Mouse (Mus musculus): ENCODE measurements around the gene Dnph1. TPM values are rescaled to one million over a fixed set of nuclear protein-coding genes. Genes with fewer than 3 reads are reported as not detected.

Dnph1 gene
- polyA plus RNA-seq, 2 experiments, result 14.0 to 20.0 TPM

GRCm38 (mm10) chr17:46454539-46454938, 42.0 kb upstream of the Dnph1 start:
- no peak overlapping the region for H3K4me3 ChIP-seq (ENCODE audit: insufficient read depth in 1 of 2, low read depth in 2 of 2, low read length in 2 of 2)
- TF ChIP-seq EP300 (IDR thresholded peaks at IDR 0.05; ENCODE audit: low read depth) (no peak), CTCF (IDR thresholded peaks at IDR 0.05; ENCODE audit: low read depth) (no peak)
- peaks cover 0 to 5% of the 10 kb centered on the region in 2 experiments; a peak in 1 of 4 replicates for H3K4me1 ChIP-seq (replicated peaks; ENCODE audit: control insufficient read depth in 2 of 2, insufficient read depth in 2 of 2, low read length in 1 of 2)
- no peaks in the 10 kb centered on the region for H3K9me3 ChIP-seq (ENCODE audit: control insufficient read depth, low read length)
- H3K36me3 ChIP-seq (replicated peaks; ENCODE audit: control insufficient read depth, insufficient read depth, low read depth), result no peaks in the 10 kb centered on the region
- DNase-seq (ENCODE audit: low read depth in 3 of 3, low spot score in 3 of 3) (no peak), ATAC-seq (ENCODE audit: insufficient read depth) (no peak)
- peak overlapping the region; percentile 47; the same call in 1 of the 2 replicates for H3K4me2 ChIP-seq (ENCODE audit: low read depth)
- WGBS (ENCODE audit: insufficient replicate concordance), result 6% methylated on average over 9 of the region's 9 CpGs
- H3K27ac ChIP-seq, result no peak overlapping the region
- H3K27me3 ChIP-seq (ENCODE audit: control insufficient read depth, insufficient read depth, low read length), result peaks cover 46% of the 10 kb centered on the region
- no peak overlapping the region for H3K9ac ChIP-seq (replicated peaks)

GRCm38 (mm10) chr17:46455110-46455691, 41.3 kb upstream of the Dnph1 start:
- TF ChIP-seq EP300 (IDR thresholded peaks at IDR 0.05; ENCODE audit: low read depth) (no peak), CTCF (IDR thresholded peaks at IDR 0.05; ENCODE audit: low read depth) (no peak)
- H3K9me3 ChIP-seq (ENCODE audit: control insufficient read depth, low read length), result no peaks in the 10 kb centered on the region
- no peaks in the 10 kb centered on the region for H3K36me3 ChIP-seq (replicated peaks; ENCODE audit: control insufficient read depth, insufficient read depth, low read depth)
- H3K9ac ChIP-seq (replicated peaks), result no peak overlapping the region
- H3K4me3 ChIP-seq (ENCODE audit: insufficient read depth in 1 of 2, low read depth in 2 of 2, low read length in 2 of 2), result peak overlapping the region in 1 of 2 experiments; percentile 14; a peak in 1 of 4 replicates
- peak overlapping the region; percentile 47 for H3K4me2 ChIP-seq (ENCODE audit: low read depth)
- ATAC-seq (ENCODE audit: insufficient read depth) (no peak), DNase-seq (ENCODE audit: low read depth in 3 of 3, low spot score in 3 of 3) (no peak)
- no peak overlapping the region for H3K27ac ChIP-seq
- WGBS (ENCODE audit: insufficient replicate concordance), result 2% methylated on average over 33 of the region's 33 CpGs
- peaks cover 0 to 5% of the 10 kb centered on the region in 2 experiments; a peak in 1 of 4 replicates for H3K4me1 ChIP-seq (replicated peaks; ENCODE audit: control insufficient read depth in 2 of 2, insufficient read depth in 2 of 2, low read length in 1 of 2)
- peaks cover 51% of the 10 kb centered on the region for H3K27me3 ChIP-seq (ENCODE audit: control insufficient read depth, insufficient read depth, low read length)

GRCm38 (mm10) chr17:46457791-46458190, 38.7 kb upstream of the Dnph1 start:
- peak; percentile 22 to 36 (median 23) for DNase-seq (ENCODE audit: low read depth in 3 of 3, low spot score in 3 of 3)

GRCm38 (mm10) chr17:46458439-46458838, 38.1 kb upstream of the Dnph1 start:
- no peak overlapping the region for H3K9ac ChIP-seq (replicated peaks)
- no peak overlapping the region for H3K4me2 ChIP-seq (ENCODE audit: low read depth)
- 22% methylated on average over 3 of the region's 3 CpGs for WGBS (ENCODE audit: insufficient replicate concordance)
- no peak overlapping the region for H3K4me3 ChIP-seq (ENCODE audit: insufficient read depth in 1 of 2, low read depth in 2 of 2, low read length in 2 of 2)
- no peak overlapping the region for H3K27ac ChIP-seq
- H3K36me3 ChIP-seq (replicated peaks; ENCODE audit: control insufficient read depth, insufficient read depth, low read depth), result no peaks in the 10 kb centered on the region
- ATAC-seq (ENCODE audit: insufficient read depth), result no peak
- H3K9me3 ChIP-seq (ENCODE audit: control insufficient read depth, low read length), result no peaks in the 10 kb centered on the region
- DNase-seq (ENCODE audit: low read depth in 3 of 3, low spot score in 3 of 3), result no peak
- TF ChIP-seq CTCF (IDR thresholded peaks at IDR 0.05; ENCODE audit: low read depth) (no peak), EP300 (IDR thresholded peaks at IDR 0.05; ENCODE audit: low read depth) (no peak)
- peaks cover 54% of the 10 kb centered on the region for H3K27me3 ChIP-seq (ENCODE audit: control insufficient read depth, insufficient read depth, low read length)
- H3K4me1 ChIP-seq (replicated peaks; ENCODE audit: control insufficient read depth in 2 of 2, insufficient read depth in 2 of 2, low read length in 1 of 2), result peaks cover 0 to 4% of the 10 kb centered on the region in 2 experiments; a peak in 1 of 4 replicates

More at GRCm38 (mm10) chr17:46457791-46458190, 38.7 kb upstream of the Dnph1 start:
- H3K27me3 ChIP-seq (ENCODE audit: control insufficient read depth, insufficient read depth, low read length), result peaks cover 61% of the 10 kb centered on the region
- no peak for ATAC-seq (ENCODE audit: insufficient read depth)
- peak; percentile 74 for TF ChIP-seq CTCF (IDR thresholded peaks at IDR 0.05; ENCODE audit: low read depth)
- no peak for TF ChIP-seq EP300 (IDR thresholded peaks at IDR 0.05; ENCODE audit: low read depth)
- no peak overlapping the region for H3K4me2 ChIP-seq (ENCODE audit: low read depth)
- H3K4me1 ChIP-seq (replicated peaks; ENCODE audit: control insufficient read depth in 2 of 2, insufficient read depth in 2 of 2, low read length in 1 of 2), result peaks cover 0 to 5% of the 10 kb centered on the region in 2 experiments; a peak in 1 of 4 replicates
- H3K27ac ChIP-seq, result no peak overlapping the region
- 7% methylated on average over 10 of the region's 10 CpGs for WGBS (ENCODE audit: insufficient replicate concordance)
- no peaks in the 10 kb centered on the region for H3K9me3 ChIP-seq (ENCODE audit: control insufficient read depth, low read length)
- no peaks in the 10 kb centered on the region for H3K36me3 ChIP-seq (replicated peaks; ENCODE audit: control insufficient read depth, insufficient read depth, low read depth)
- no peak overlapping the region for H3K4me3 ChIP-seq (ENCODE audit: insufficient read depth in 1 of 2, low read depth in 2 of 2, low read length in 2 of 2)
- no peak overlapping the region for H3K9ac ChIP-seq (replicated peaks)

- Histone ChIP-seq H3K4me3 (ENCODE audit: insufficient read depth in 1 of 2, low read depth in 2 of 2, low read length in 2 of 2) (0 out of 4 replicates have a peak overlapping the region, but pooled peaks of 1 of the 2 experiments have one; percentile 4), H3K4me2 (ENCODE audit: low read depth) (peak overlapping the region; percentile 32), H3K27me3 (ENCODE audit: control insufficient read depth, insufficient read depth, low read length) (peaks cover 32% of the 10 kb centered on the region), H3K27ac (no peak overlapping the region), H3K36me3 (replicated peaks; ENCODE audit: control insufficient read depth, insufficient read depth, low read depth) (no peaks in the 10 kb centered on the region), H3K9ac (replicated peaks) (no peak overlapping the region), H3K4me1 (replicated peaks; ENCODE audit: control insufficient read depth in 2 of 2, insufficient read depth in 2 of 2, low read length in 1 of 2) (peaks cover 0 to 2% of the 10 kb centered on the region in 2 experiments; a peak in 1 of 4 replicates), H3K9me3 (ENCODE audit: control insufficient read depth, low read length) (no peaks in the 10 kb centered on the region)
- no peak for TF ChIP-seq EP300 (IDR thresholded peaks at IDR 0.05; ENCODE audit: low read depth)
- TF ChIP-seq CTCF (IDR thresholded peaks at IDR 0.05; ENCODE audit: low read depth), result no peak
- DNase-seq (ENCODE audit: low read depth in 3 of 3, low spot score in 3 of 3), result no peak
- under 1% methylated on average over 31 of the region's 32 CpGs for WGBS (ENCODE audit: insufficient replicate concordance)
- no peak for ATAC-seq (ENCODE audit: insufficient read depth)
These were observed 35.8 kb upstream of the Dnph1 start for GRCm38 (mm10) chr17:46460673-46461072.
